Mouse (Mus musculus): ENCODE results near the gene Spsb2. TPM values are rescaled to one million over a fixed set of nuclear protein-coding genes. Genes with fewer than 3 reads are reported as not detected.

Spsb2 gene
- polyA plus RNA-seq, 1 experiment from 2014 or later: 10.5 TPM

GRCm38 (mm10) chr6:124779222-124779983, 29.1 kb upstream of the Spsb2 start, which contains the start of gene Lrrc23:
Lrrc23 (minus strand) TSS chr6:124779727.
- Histone ChIP-seq H3K4me1 (peaks cover 23% of the 10 kb centered on the region), H3K4me3 (peak within 1 kb of the TSS; percentile 40), H3K9me3 (no peaks in the 10 kb centered on the region), H3K9ac (peak within 1 kb of the TSS; percentile 58), H3K36me3 (no peaks in the 10 kb centered on the region), H3K27ac (peak within 1 kb of the TSS; percentile 28; the same call in 1 of the 2 replicates), H3K4me2 (peak within 1 kb of the TSS; percentile 69), H3K27me3 (peaks cover 14% of the 10 kb centered on the region)
- 3% methylated on average over 23 of the region's 23 CpGs for WGBS
- ATAC-seq (ENCODE audit: insufficient number of reproducible peaks, insufficient read depth, low FRiP score, low TSS enrichment, low read depth): peak; percentile 46; the same call in 1 of the 2 replicates

GRCm38 (mm10) chr6:124779984-124780416, 28.5 kb upstream of the Spsb2 start:
- ATAC-seq (ENCODE audit: insufficient number of reproducible peaks, insufficient read depth, low FRiP score, low TSS enrichment, low read depth): no peak
- Histone ChIP-seq H3K27ac (peak overlapping the region; percentile 28; the same call in 1 of the 2 replicates), H3K9ac (peak overlapping the region; percentile 58), H3K4me2 (peak overlapping the region; percentile 69), H3K4me1 (peaks cover 23% of the 10 kb centered on the region), H3K4me3 (peak overlapping the region; percentile 40), H3K9me3 (no peaks in the 10 kb centered on the region), H3K36me3 (no peaks in the 10 kb centered on the region), H3K27me3 (peaks cover 14% of the 10 kb centered on the region)
- 6% methylated on average over 10 of the region's 10 CpGs for WGBS

- 83% methylated on average over 7 of the region's 7 CpGs for WGBS
- no peak for ATAC-seq (ENCODE audit: insufficient number of reproducible peaks, insufficient read depth, low FRiP score, low TSS enrichment, low read depth)
- Histone ChIP-seq H3K4me2 (no peak overlapping the region), H3K4me1 (peaks cover 23% of the 10 kb centered on the region), H3K9ac (no peak overlapping the region), H3K4me3 (no peak overlapping the region), H3K36me3 (no peaks in the 10 kb centered on the region), H3K27me3 (peaks cover 14% of the 10 kb centered on the region), H3K9me3 (no peaks in the 10 kb centered on the region), H3K27ac (no peak overlapping the region)
Measured at GRCm38 (mm10) chr6:124780917-124781316, 27.5 kb upstream of the Spsb2 start.

- Histone ChIP-seq H3K27ac (peak overlapping the region; percentile 70), H3K4me2 (peak overlapping the region; percentile 43), H3K9ac (peak overlapping the region; percentile 28; the same call in 1 of the 2 replicates), H3K4me3 (no peak overlapping the region), H3K9me3 (no peaks in the 10 kb centered on the region), H3K36me3 (no peaks in the 10 kb centered on the region), H3K27me3 (peaks cover 14% of the 10 kb centered on the region), H3K4me1 (peaks cover 23% of the 10 kb centered on the region)
- ATAC-seq (ENCODE audit: insufficient number of reproducible peaks, insufficient read depth, low FRiP score, low TSS enrichment, low read depth): no peak; the same call in 1 of the 2 replicates
- 11% methylated on average over 6 of the region's 6 CpGs for WGBS
Measured at GRCm38 (mm10) chr6:124782436-124782835, 26.0 kb upstream of the Spsb2 start.

GRCm38 (mm10) chr6:124786756-124787420, 21.6 kb upstream of the Spsb2 start:
- H3K9me3 ChIP-seq: no peaks in the 10 kb centered on the region
- peaks cover 15% of the 10 kb centered on the region for H3K4me1 ChIP-seq
- no peak for ATAC-seq (ENCODE audit: insufficient number of reproducible peaks, insufficient read depth, low FRiP score, low TSS enrichment, low read depth)
- H3K9ac ChIP-seq: no peak overlapping the region
- no peaks in the 10 kb centered on the region for H3K27me3 ChIP-seq
- WGBS: 56% methylated on average over 8 of the region's 8 CpGs
- H3K4me2 ChIP-seq: no peak overlapping the region
- H3K36me3 ChIP-seq: no peaks in the 10 kb centered on the region
- no peak overlapping the region for H3K27ac ChIP-seq
- H3K4me3 ChIP-seq: no peak overlapping the region

GRCm38 (mm10) chr6:124787722-124788121, 20.7 kb upstream of the Spsb2 start:
- Histone ChIP-seq H3K27me3 (no peaks in the 10 kb centered on the region), H3K36me3 (no peaks in the 10 kb centered on the region), H3K4me1 (peaks cover 9% of the 10 kb centered on the region; the same call in 1 of the 2 replicates), H3K27ac (no peak overlapping the region), H3K4me3 (no peak overlapping the region), H3K4me2 (no peak overlapping the region), H3K9ac (no peak overlapping the region), H3K9me3 (no peaks in the 10 kb centered on the region)
- 81% methylated on average over 10 of the region's 10 CpGs for WGBS
- no peak for ATAC-seq (ENCODE audit: insufficient number of reproducible peaks, insufficient read depth, low FRiP score, low TSS enrichment, low read depth)

- 0 out of 2 replicates have a peak overlapping the region, but pooled peaks have one; percentile 1 for H3K27ac ChIP-seq
- no peaks in the 10 kb centered on the region for H3K9me3 ChIP-seq
- H3K36me3 ChIP-seq: no peaks in the 10 kb centered on the region
- no peaks in the 10 kb centered on the region for H3K27me3 ChIP-seq
- H3K4me1 ChIP-seq: peaks cover 8% of the 10 kb centered on the region; the same call in 1 of the 2 replicates
- 87% methylated on average over 4 of the region's 4 CpGs for WGBS
- no peak overlapping the region for H3K9ac ChIP-seq
- no peak for ATAC-seq (ENCODE audit: insufficient number of reproducible peaks, insufficient read depth, low FRiP score, low TSS enrichment, low read depth)
- H3K4me3 ChIP-seq: no peak overlapping the region
- H3K4me2 ChIP-seq: no peak overlapping the region
Measured at GRCm38 (mm10) chr6:124789519-124789918, 18.9 kb upstream of the Spsb2 start.

- Histone ChIP-seq H3K27me3 (no peaks in the 10 kb centered on the region), H3K4me1 (peaks cover 8% of the 10 kb centered on the region; the same call in 1 of the 2 replicates), H3K4me3 (no peak overlapping the region), H3K4me2 (no peak overlapping the region), H3K9me3 (no peaks in the 10 kb centered on the region), H3K9ac (no peak overlapping the region), H3K36me3 (no peaks in the 10 kb centered on the region), H3K27ac (peak overlapping the region; percentile 55; the same call in 1 of the 2 replicates)
- 26% methylated on average over 4 of the region's 4 CpGs for WGBS
- ATAC-seq (ENCODE audit: insufficient number of reproducible peaks, insufficient read depth, low FRiP score, low TSS enrichment, low read depth): no peak
Measured at GRCm38 (mm10) chr6:124790121-124790520, 18.3 kb upstream of the Spsb2 start.

GRCm38 (mm10) chr6:124791911-124792310, 16.6 kb upstream of the Spsb2 start:
- no peak overlapping the region for H3K27ac ChIP-seq
- no peaks in the 10 kb centered on the region for H3K27me3 ChIP-seq
- no peak for ATAC-seq (ENCODE audit: insufficient number of reproducible peaks, insufficient read depth, low FRiP score, low TSS enrichment, low read depth)
- no peak overlapping the region for H3K9ac ChIP-seq
- H3K4me2 ChIP-seq: no peak overlapping the region
- no peak overlapping the region for H3K4me3 ChIP-seq
- no peaks in the 10 kb centered on the region for H3K36me3 ChIP-seq
- WGBS: 87% methylated on average over 3 of the region's 3 CpGs
- no peaks in the 10 kb centered on the region for H3K9me3 ChIP-seq
- peaks cover 8% of the 10 kb centered on the region; the same call in 1 of the 2 replicates for H3K4me1 ChIP-seq

- ATAC-seq (ENCODE audit: insufficient number of reproducible peaks, insufficient read depth, low FRiP score, low TSS enrichment, low read depth): no peak
- WGBS: 72% methylated on average over 4 of the region's 4 CpGs
Measured at GRCm38 (mm10) chr6:124795781-124796180, 12.7 kb upstream of the Spsb2 start.

GRCm38 (mm10) chr6:124796200-124796599, 12.3 kb upstream of the Spsb2 start:
- Histone ChIP-seq H3K27ac (no peak overlapping the region), H3K4me2 (no peak overlapping the region), H3K36me3 (no peaks in the 10 kb centered on the region), H3K4me3 (no peak overlapping the region), H3K9me3 (no peaks in the 10 kb centered on the region), H3K9ac (no peak overlapping the region), H3K27me3 (no peaks in the 10 kb centered on the region), H3K4me1 (no peaks in the 10 kb centered on the region)
- ATAC-seq (ENCODE audit: insufficient number of reproducible peaks, insufficient read depth, low FRiP score, low TSS enrichment, low read depth): no peak
- 66% methylated on average over 2 of the region's 2 CpGs for WGBS

More at GRCm38 (mm10) chr6:124795781-124796180, 12.7 kb upstream of the Spsb2 start:
- H3K4me3 ChIP-seq: no peak overlapping the region
- H3K36me3 ChIP-seq: no peaks in the 10 kb centered on the region
- no peak overlapping the region for H3K9ac ChIP-seq
- H3K27me3 ChIP-seq: no peaks in the 10 kb centered on the region
- H3K4me1 ChIP-seq: no peaks in the 10 kb centered on the region
- no peak overlapping the region for H3K4me2 ChIP-seq
- no peaks in the 10 kb centered on the region for H3K9me3 ChIP-seq
- H3K27ac ChIP-seq: no peak overlapping the region

All from embryonic facial prominence, embryonic 13.5 days (tissue).